Mouse (Mus musculus) hindbrain, postnatal 0 days (tissue): ENCODE measurements around the gene Bmp2. TPM values are rescaled to one million over a fixed set of nuclear protein-coding genes. Genes with fewer than 3 reads are reported as not detected.

ENCODE experiments used
- ATAC-seq: fragments of 200-750 bp; cut with Nextera tagmentation; 2 replicates; pipeline ENCODE4 v1.8.0; 2017; ENCODE audit warnings: mild to moderate bottlenecking, moderate TSS enrichment, moderate library complexity
- DNase-seq: peaks from one replicate; pipeline ENCODE4 v3.0.0-alpha.2; 2015; ENCODE audit warnings: low spot score
- H3K27ac ChIP-seq: fragments of 300-500 bp; sonication (generic); 2 replicates; pipeline ENCODE4 v1.5.1; 2014; ENCODE audit warnings: mild to moderate bottlenecking
- H3K27me3 ChIP-seq: fragments of 300-500 bp; sonication (generic); 2 replicates; pipeline ENCODE4 v1.6.1; 2014; ENCODE audit warnings: low read length, mixed read lengths; ENCODE audit not compliant: insufficient read depth
- H3K36me3 ChIP-seq: fragments of 300-500 bp; sonication (generic); 2 replicates; pipeline ENCODE4 v1.6.1; 2014; ENCODE audit warnings: low read length, mixed read lengths; ENCODE audit not compliant: insufficient read depth
- H3K4me1 ChIP-seq: fragments of 300-500 bp; sonication (generic); 2 replicates; pipeline ENCODE4 v1.6.1; 2014; ENCODE audit warnings: antibody characterized with exemption, low read length, mixed read lengths; ENCODE audit not compliant: insufficient read depth
- H3K4me2 ChIP-seq: fragments of 300-500 bp; sonication (generic); 2 replicates; pipeline ENCODE4 v1.6.1; 2014; ENCODE audit warnings: low read depth, mild to moderate bottlenecking, low read length, moderate library complexity, mixed read lengths
- H3K4me3 ChIP-seq: fragments of 300-500 bp; sonication (generic); 2 replicates; pipeline ENCODE4 v1.5.1; 2014; ENCODE audit warnings: low read length
- H3K9ac ChIP-seq: fragments of 300-500 bp; sonication (generic); replicated peaks from 2 replicates; pipeline ENCODE4 v1.6.1; 2014; ENCODE audit warnings: mild to moderate bottlenecking, low read length, moderate library complexity, mixed read lengths
- H3K9me3 ChIP-seq: fragments of 300-500 bp; sonication (generic); 2 replicates; pipeline ENCODE4 v1.6.1; 2016; ENCODE audit warnings: low read length, mixed read lengths
- CTCF ChIP-seq: IDR thresholded peaks from 2 replicates; pipeline ENCODE4 v1.5.1; 2016; ENCODE audit warnings: antibody characterized with exemption, control low read depth, low read depth
- WGBS: fragments of 180-500 bp; shearing (Covaris S2); extraction: QIAGEN DNeasy Blood & Tissue Kit; methylation state at CpG from one replicate; pipeline ENCODE4 v1.1.7; 2014; 5-methylcytosine and 5-hydroxymethylcytosine counted together
- microRNA-seq, 2 experiments: library from miRNA; unstranded; fragments of <30 nt; microRNA quantifications; one replicate each; pipeline ENCODE4; 2016
- polyA plus RNA-seq: library from polyadenylated mRNA; unstranded; fragments of >200 nt; fragmentation: Nextera tagmentation; extraction: Ambion mirVana; gene quantifications from 2 replicates; pipeline ENCODE4 v1.2.1, GENCODE M21; 2015
- total RNA-seq: library from RNA; depleted of rRNA; stranded (reverse); fragments of >200 nt; gene quantifications from 2 replicates; pipeline ENCODE4 v1.2.3, GENCODE M21; 2014

Bmp2 gene
- total and polyA plus RNA-seq, 2 experiments from 2014 or later: 2.1 to 3.1 TPM

- Histone ChIP-seq H3K9ac (no peak overlapping the region), H3K4me1 (no peaks in the 10 kb centered on the region), H3K27me3 (no peaks in the 10 kb centered on the region), H3K36me3 (no peaks in the 10 kb centered on the region), H3K4me2 (no peak overlapping the region), H3K27ac (no peak overlapping the region), H3K4me3 (no peak overlapping the region), H3K9me3 (no peaks in the 10 kb centered on the region)
- no peak for TF ChIP-seq CTCF
- WGBS: 77% methylated on average over 10 of the region's 10 CpGs
- DNase-seq: no peak
- no peak for ATAC-seq
These were observed 12.4 kb downstream of the Bmp2 start for GRCm38 (mm10) chr2:133564248-133564886.

GRCm38 (mm10) chr2:133565424-133565823, 13.5 kb downstream of the Bmp2 start:
- H3K27ac ChIP-seq: no peak overlapping the region
- H3K27me3 ChIP-seq: no peaks in the 10 kb centered on the region
- DNase-seq (no peak), ATAC-seq (no peak)
- H3K4me1 ChIP-seq: no peaks in the 10 kb centered on the region
- no peak overlapping the region for H3K4me3 ChIP-seq
- no peak overlapping the region for H3K9ac ChIP-seq
- H3K36me3 ChIP-seq: no peaks in the 10 kb centered on the region
- no peaks in the 10 kb centered on the region for H3K9me3 ChIP-seq
- 80% methylated on average over 5 of the region's 5 CpGs for WGBS
- TF ChIP-seq CTCF: no peak
- no peak overlapping the region for H3K4me2 ChIP-seq

GRCm38 (mm10) chr2:133565995-133566710, 14.2 kb downstream of the Bmp2 start:
- H3K9me3 ChIP-seq: no peaks in the 10 kb centered on the region
- no peaks in the 10 kb centered on the region for H3K36me3 ChIP-seq
- H3K4me1 ChIP-seq: no peaks in the 10 kb centered on the region
- no peak overlapping the region for H3K27ac ChIP-seq
- DNase-seq (no peak), ATAC-seq (no peak)
- no peaks in the 10 kb centered on the region for H3K27me3 ChIP-seq
- no peak overlapping the region for H3K4me3 ChIP-seq
- H3K9ac ChIP-seq: no peak overlapping the region
- 71% methylated on average over 14 of the region's 14 CpGs for WGBS
- no peak for TF ChIP-seq CTCF
- no peak overlapping the region for H3K4me2 ChIP-seq

GRCm38 (mm10) chr2:133591562-133592255, 39.8 kb downstream of the Bmp2 start:
- no peaks in the 10 kb centered on the region for H3K36me3 ChIP-seq
- H3K4me1 ChIP-seq: 0 out of 2 replicates have a peak, but pooled peaks cover 10% of the 10 kb centered on the region
- ATAC-seq: no peak
- DNase-seq: no peak
- no peaks in the 10 kb centered on the region; the same call in 1 of the 2 replicates for H3K9me3 ChIP-seq
- no peak overlapping the region for H3K4me2 ChIP-seq
- TF ChIP-seq CTCF: no peak
- H3K4me3 ChIP-seq: no peak overlapping the region
- H3K27ac ChIP-seq: no peak overlapping the region
- H3K27me3 ChIP-seq: no peaks in the 10 kb centered on the region
- WGBS: 51% methylated on average over 12 of the region's 12 CpGs
- no peak overlapping the region for H3K9ac ChIP-seq

Small RNAs within 50 kb of the gene (microRNA-seq; reads per million reads assigned to microRNA genes)
- gene Mir3090: 0 reads per million in 2 experiments
